Mouse (Mus musculus): ENCODE results near the gene Esp6. TPM values are rescaled to one million over a fixed set of nuclear protein-coding genes. Genes with fewer than 3 reads are reported as not detected.

The Esp6 gene
- not detected for polyA plus RNA-seq (2017; shearing (Covaris generic))

GRCm38 (mm10) chr17:40561207-40561606, at the start of gene Esp6:
TSS of gene Esp6 (plus strand) at chr17:40561507.

GRCm38 (mm10) chr17:40519818-40520217, 41.5 kb upstream of the Esp6 start, which contains the start of gene Esp8:
TSS of gene Esp8 (plus strand) at chr17:40520022.

GRCm38 (mm10) chr17:40598294-40598693, 37.0 kb downstream of the Esp6 start, which contains the start of gene Esp4:
TSS of gene Esp4 (plus strand) at chr17:40598594.

Other genes with a start within 250 kb of the Esp6 start
- gene Crisp1, start 242.3 kb upstream of the Esp6 start, polyA plus RNA-seq (2017; shearing (Covaris generic)): not detected
- not detected for gene Esp8, start 41.5 kb upstream of the Esp6 start, polyA plus RNA-seq (2017; shearing (Covaris generic))
- not detected for gene Esp4, start 37.1 kb downstream of the Esp6 start, polyA plus RNA-seq (2017; shearing (Covaris generic))
- gene Esp3, start 70.6 kb downstream of the Esp6 start, polyA plus RNA-seq (2017; shearing (Covaris generic)): not detected
- not detected for gene Esp1, start 165.6 kb downstream of the Esp6 start, polyA plus RNA-seq (2017; shearing (Covaris generic))
- not detected for gene Crisp2, start 245.5 kb downstream of the Esp6 start, polyA plus RNA-seq (2017; shearing (Covaris generic))
- gene Rhag, start 249.6 kb downstream of the Esp6 start, polyA plus RNA-seq (2017; shearing (Covaris generic)): 1.1 TPM